Mouse (Mus musculus) heart, embryonic 13.5 days (tissue): ENCODE results near the gene Pgrmc1. TPM values are rescaled to one million over a fixed set of nuclear protein-coding genes. Genes with fewer than 3 reads are reported as not detected.

Experiments
- ATAC-seq: fragments of 200-750 bp; cut with Nextera tagmentation; 2 replicates; pipeline ENCODE4 v1.8.0; 2017; ENCODE audit warnings: moderate TSS enrichment; ENCODE audit not compliant: insufficient number of reproducible peaks, low FRiP score, low TSS enrichment; ENCODE audit errors: extremely low read depth
- H3K27ac ChIP-seq: fragments of 300-500 bp; sonication (generic); replicated peaks from 2 replicates; pipeline ENCODE4 v1.5.1; 2015; ENCODE audit warnings: moderate library complexity, mild to moderate bottlenecking, inconsistent platforms
- H3K27me3 ChIP-seq: fragments of 300-500 bp; sonication (generic); replicated peaks from 2 replicates; pipeline ENCODE4 v1.6.1; 2015; ENCODE audit warnings: mild to moderate bottlenecking, inconsistent platforms
- H3K36me3 ChIP-seq: fragments of 300-500 bp; sonication (generic); 2 replicates; pipeline ENCODE4 v1.6.1; 2015; ENCODE audit warnings: mild to moderate bottlenecking, inconsistent platforms
- H3K4me1 ChIP-seq: fragments of 300-500 bp; sonication (generic); 2 replicates; pipeline ENCODE4 v1.6.1; 2015; ENCODE audit warnings: inconsistent platforms
- H3K4me2 ChIP-seq: fragments of 300-500 bp; sonication (generic); 2 replicates; pipeline ENCODE4 v1.6.1; 2015; ENCODE audit warnings: inconsistent platforms, mild to moderate bottlenecking, moderate library complexity
- H3K4me3 ChIP-seq: fragments of 300-500 bp; sonication (generic); 2 replicates; pipeline ENCODE4 v1.5.1; 2015; ENCODE audit warnings: moderate library complexity, mild to moderate bottlenecking, inconsistent platforms
- H3K9ac ChIP-seq: fragments of 300-500 bp; sonication (generic); 2 replicates; pipeline ENCODE4 v1.6.1; 2015; ENCODE audit warnings: inconsistent platforms, mild to moderate bottlenecking, moderate library complexity
- H3K9me3 ChIP-seq: fragments of 300-500 bp; sonication (generic); 2 replicates; pipeline ENCODE4 v1.6.1; 2016; ENCODE audit warnings: inconsistent platforms
- WGBS: fragments of 180-500 bp; shearing (Covaris S2); methylation state at CpG from one replicate; pipeline ENCODE4 v1.1.7; 2015; ENCODE audit warnings: mixed read lengths; 5-methylcytosine and 5-hydroxymethylcytosine counted together
- polyA plus RNA-seq: library from polyadenylated mRNA; unstranded; fragments of >200 nt; fragmentation: Nextera tagmentation; extraction: Ambion mirVana; gene quantifications from 2 replicates; pipeline ENCODE4 v1.2.1, GENCODE M21; 2015

Pgrmc1 gene
- polyA plus RNA-seq, 1 experiment from 2014 or later, result 123 TPM

GRCm38 (mm10) chrX:36604040-36604439, 6.0 kb downstream of the Pgrmc1 start:
- WGBS, result 83% methylated on average over 4 of the region's 4 CpGs
- Histone ChIP-seq H3K27me3 (no peaks in the 10 kb centered on the region), H3K9me3 (no peaks in the 10 kb centered on the region), H3K4me2 (no peak overlapping the region), H3K36me3 (peaks cover 45% of the 10 kb centered on the region), H3K4me3 (no peak overlapping the region), H3K27ac (no peak overlapping the region), H3K9ac (no peak overlapping the region), H3K4me1 (peaks cover 5% of the 10 kb centered on the region; the same call in 1 of the 2 replicates)
- no peak for ATAC-seq

GRCm38 (mm10) chrX:36609117-36609516, 11.1 kb downstream of the Pgrmc1 start:
- no peak overlapping the region for H3K4me3 ChIP-seq
- no peak for ATAC-seq
- H3K27me3 ChIP-seq, result no peaks in the 10 kb centered on the region
- no peaks in the 10 kb centered on the region for H3K4me1 ChIP-seq
- peaks cover 30% of the 10 kb centered on the region for H3K36me3 ChIP-seq
- WGBS, result 80% methylated on average over 2 of the region's 2 CpGs
- H3K27ac ChIP-seq, result no peak overlapping the region
- H3K9ac ChIP-seq, result no peak overlapping the region
- H3K4me2 ChIP-seq, result no peak overlapping the region
- no peaks in the 10 kb centered on the region for H3K9me3 ChIP-seq

DNA sequence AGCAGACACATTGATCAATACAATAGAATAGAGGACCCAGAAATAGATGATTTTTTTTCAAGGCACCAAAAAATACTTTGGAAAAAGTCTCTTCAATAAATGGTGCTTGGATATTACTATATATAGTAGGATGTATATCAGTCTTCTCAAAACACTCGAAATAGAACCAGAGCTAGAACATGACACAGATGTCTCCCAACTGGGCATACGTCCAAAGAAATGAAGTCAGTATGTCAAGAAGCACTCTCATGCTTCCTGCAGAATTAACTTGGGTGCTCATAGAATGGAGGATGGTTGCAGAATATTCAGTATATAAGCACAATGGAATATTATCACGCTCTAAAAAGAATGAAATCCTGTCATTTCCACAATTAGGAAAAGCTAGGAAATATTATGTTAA, 30.1 kb downstream of the Pgrmc1 start:
- 37% methylated on average over 3 of the region's 3 CpGs for WGBS
- Histone ChIP-seq H3K27ac (0 out of 2 replicates have a peak overlapping the region, but pooled peaks have one; percentile 24), H3K4me3 (no peak overlapping the region), H3K36me3 (no peaks in the 10 kb centered on the region), H3K9ac (no peak overlapping the region), H3K27me3 (no peaks in the 10 kb centered on the region), H3K4me1 (no peaks in the 10 kb centered on the region), H3K9me3 (no peaks in the 10 kb centered on the region), H3K4me2 (no peak overlapping the region)
- ATAC-seq, result no peak

- no peak overlapping the region for H3K9ac ChIP-seq
- H3K9me3 ChIP-seq, result no peaks in the 10 kb centered on the region
- H3K4me3 ChIP-seq, result no peak overlapping the region
- WGBS, result 3% methylated on average over 1 of the region's 1 CpGs
- no peaks in the 10 kb centered on the region for H3K27me3 ChIP-seq
- H3K4me1 ChIP-seq, result no peaks in the 10 kb centered on the region
- no peak for ATAC-seq
- 0 out of 2 replicates have a peak, but pooled peaks cover 2% of the 10 kb centered on the region for H3K36me3 ChIP-seq
- H3K27ac ChIP-seq, result no peak overlapping the region
- H3K4me2 ChIP-seq, result no peak overlapping the region
Measured at GRCm38 (mm10) chrX:36630771-36631170, 32.8 kb downstream of the Pgrmc1 start.

DNA sequence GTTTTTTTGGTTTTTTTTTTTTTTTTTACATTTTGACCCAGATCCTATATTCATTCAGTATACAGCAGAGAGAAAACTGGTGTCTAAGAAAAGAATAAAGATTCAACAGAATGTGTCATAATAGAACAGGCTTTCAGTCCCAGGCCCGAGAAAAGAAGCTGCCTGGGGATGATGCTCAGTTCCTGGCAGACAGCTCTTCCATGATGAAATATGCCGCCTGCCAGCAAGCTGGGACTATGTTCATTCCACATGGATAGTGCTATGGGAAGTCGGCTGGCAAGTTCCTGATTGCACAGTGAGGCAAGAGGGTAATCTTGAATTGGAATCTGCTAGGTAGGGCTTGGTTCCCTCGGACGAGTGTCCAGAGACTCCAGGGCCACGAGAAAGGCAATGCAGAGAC, 42.0 kb downstream of the Pgrmc1 start:
- no peaks in the 10 kb centered on the region for H3K36me3 ChIP-seq
- no peak overlapping the region for H3K9ac ChIP-seq
- no peak overlapping the region for H3K27ac ChIP-seq
- H3K27me3 ChIP-seq, result no peaks in the 10 kb centered on the region
- H3K9me3 ChIP-seq, result no peaks in the 10 kb centered on the region
- WGBS, result 64% methylated on average over 6 of the region's 6 CpGs
- H3K4me3 ChIP-seq, result no peak overlapping the region
- H3K4me2 ChIP-seq, result no peak overlapping the region
- ATAC-seq, result no peak
- no peaks in the 10 kb centered on the region for H3K4me1 ChIP-seq

DNA sequence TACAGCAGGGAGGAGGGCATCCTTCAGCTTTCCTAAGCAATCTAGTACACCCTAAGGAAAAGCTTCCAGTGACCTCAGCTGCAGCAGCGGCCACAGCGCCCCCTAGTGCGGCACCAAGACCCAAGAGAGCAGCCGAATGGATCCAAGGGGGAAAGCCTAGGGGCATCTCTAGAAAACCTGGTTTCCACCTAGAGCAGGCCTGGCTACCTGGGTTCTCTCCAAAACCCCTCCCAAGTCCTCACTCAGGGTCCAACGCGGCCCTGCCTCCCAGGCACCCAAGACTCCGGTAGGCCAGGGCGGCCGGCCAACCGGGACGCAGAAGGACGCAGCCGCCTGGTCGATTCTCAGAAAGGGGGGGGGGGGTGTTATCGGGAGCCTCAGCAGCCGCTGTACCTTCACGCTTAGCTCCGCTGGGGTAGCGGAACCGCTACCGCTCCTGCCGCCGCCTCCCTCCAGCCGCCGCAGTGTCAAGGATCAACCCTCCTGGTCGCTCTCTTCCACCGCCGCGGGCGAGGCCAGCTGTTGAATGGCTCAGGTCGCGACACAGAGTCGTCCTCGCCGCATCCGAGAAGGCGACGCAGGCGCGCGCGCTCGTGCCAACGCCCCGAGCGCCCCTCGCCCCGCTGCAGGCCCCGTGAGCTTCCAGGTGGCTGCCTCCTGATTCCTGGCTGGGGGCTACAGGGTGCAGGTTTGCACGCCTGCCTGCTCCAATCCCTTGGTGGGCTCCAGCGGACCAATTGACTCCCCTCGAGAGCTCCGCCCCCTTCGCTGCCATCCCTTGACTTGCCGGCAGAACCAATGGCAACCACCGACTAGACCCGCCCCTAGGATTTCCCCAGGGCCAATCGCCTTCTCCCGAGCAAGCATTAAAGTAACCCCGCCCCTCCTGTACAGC, 46.9 kb downstream of the Pgrmc1 start, which contains the start of gene Akap17b:
Akap17b (minus strand) TSS at position 739 of the 895 bp plus-strand sequence.
- Histone ChIP-seq H3K27ac (peak within 1 kb of the TSS; percentile 63), H3K27me3 (no peaks in the 10 kb centered on the region), H3K9me3 (no peaks in the 10 kb centered on the region), H3K9ac (peak within 1 kb of the TSS; percentile 81), H3K4me1 (no peaks in the 10 kb centered on the region), H3K36me3 (no peaks in the 10 kb centered on the region), H3K4me2 (peak within 1 kb of the TSS; percentile 66), H3K4me3 (peak within 1 kb of the TSS; percentile 72)
- 11% methylated on average over 46 of the region's 60 CpGs for WGBS
- peak; percentile 84 for ATAC-seq

Other genes starting within 250 kb of the Pgrmc1 start
- not detected in 2 replicates for gene Gm6268, start 196.9 kb upstream of the Pgrmc1 start, polyA plus RNA-seq
- not detected in 2 replicates for gene Gm14569, start 106.4 kb upstream of the Pgrmc1 start, polyA plus RNA-seq
- gene Akap17b, start 47.2 kb downstream of the Pgrmc1 start, polyA plus RNA-seq, result 1.4 and 1.5 TPM in 2 replicates
- gene Slc25a43, start 145.5 kb downstream of the Pgrmc1 start, polyA plus RNA-seq, result 3.0 and 4.1 TPM in 2 replicates
- 964 and 1,107 TPM in 2 replicates for gene Slc25a5, start 197.4 kb downstream of the Pgrmc1 start, polyA plus RNA-seq